Mouse (Mus musculus): ENCODE data around the gene Tcf7l2. TPM values are rescaled to one million over a fixed set of nuclear protein-coding genes. Genes with fewer than 3 reads are reported as not detected.

Tcf7l2 gene
- polyA plus RNA-seq, 1 experiment from 2014 or later, result 61.7 TPM

DNA sequence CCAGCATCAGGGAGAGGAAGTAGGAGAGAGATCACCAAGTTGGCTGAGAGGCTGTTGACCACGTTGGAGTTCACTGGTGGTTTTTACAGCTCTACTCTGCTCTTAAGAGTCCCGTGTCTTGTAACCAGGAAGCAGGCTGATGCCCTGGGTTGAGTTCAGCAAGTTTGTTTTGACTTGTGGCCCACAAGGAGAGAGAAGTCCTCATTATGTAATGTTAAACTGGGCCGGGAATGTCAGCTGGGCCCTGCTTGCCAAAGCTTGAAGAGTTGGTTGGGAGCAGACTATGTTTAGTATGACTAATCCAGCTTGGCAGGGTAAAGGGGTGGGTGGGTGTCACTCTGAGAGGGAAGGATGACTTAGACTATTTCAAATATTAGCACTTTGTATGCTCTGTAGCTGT, 134.9 kb downstream of the Tcf7l2 start:
- Histone ChIP-seq H3K4me3 (replicated peaks) (no peak overlapping the region), H3K4me2 (no peak overlapping the region), H3K27ac (0 out of 2 replicates have a peak overlapping the region, but pooled peaks have one; percentile 23), H3K9ac (no peak overlapping the region), H3K4me1 (peaks cover 10% of the 10 kb centered on the region), H3K27me3 (no peaks in the 10 kb centered on the region), H3K36me3 (no peaks in the 10 kb centered on the region), H3K9me3 (replicated peaks) (no peaks in the 10 kb centered on the region)
- ATAC-seq (replicated peaks; ENCODE audit: low FRiP score), result no peak
- WGBS, result 44% methylated on average over 3 of the region's 3 CpGs

DNA sequence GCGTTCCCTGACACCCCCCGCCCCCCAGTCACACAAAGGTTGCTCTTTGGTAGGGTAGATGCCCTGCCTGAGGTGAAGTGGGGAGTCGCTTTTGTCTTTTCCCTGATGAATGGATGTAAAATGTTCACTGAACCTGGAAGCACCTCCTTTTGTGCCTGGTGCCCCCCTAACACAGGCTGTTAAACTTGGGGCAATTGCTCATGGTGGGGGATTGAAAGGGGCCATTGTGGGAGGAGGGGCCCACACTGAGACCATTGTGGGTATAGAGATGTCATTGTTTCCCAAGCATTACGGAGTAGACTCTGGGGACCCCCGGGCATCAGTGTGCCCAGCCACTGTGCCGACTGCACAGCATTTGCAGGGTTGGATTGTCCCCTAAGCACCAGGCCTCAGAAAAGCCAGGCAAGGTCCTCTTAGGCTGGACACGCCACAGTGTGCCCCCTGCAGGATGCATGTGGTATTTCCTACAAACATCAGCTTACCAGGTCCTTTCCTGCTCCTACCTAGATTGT, 135.8 kb downstream of the Tcf7l2 start:
- 47% methylated on average over 7 of the region's 7 CpGs for WGBS
- no peak overlapping the region for H3K27ac ChIP-seq
- ATAC-seq (replicated peaks; ENCODE audit: low FRiP score), result 0 out of 2 replicates have a peak, but pooled peaks have one; percentile 43
- H3K9ac ChIP-seq, result no peak overlapping the region
- H3K36me3 ChIP-seq, result no peaks in the 10 kb centered on the region
- no peaks in the 10 kb centered on the region for H3K9me3 ChIP-seq (replicated peaks)
- no peak overlapping the region for H3K4me3 ChIP-seq (replicated peaks)
- peaks cover 5% of the 10 kb centered on the region for H3K4me1 ChIP-seq
- no peak overlapping the region for H3K4me2 ChIP-seq
- no peaks in the 10 kb centered on the region for H3K27me3 ChIP-seq

DNA sequence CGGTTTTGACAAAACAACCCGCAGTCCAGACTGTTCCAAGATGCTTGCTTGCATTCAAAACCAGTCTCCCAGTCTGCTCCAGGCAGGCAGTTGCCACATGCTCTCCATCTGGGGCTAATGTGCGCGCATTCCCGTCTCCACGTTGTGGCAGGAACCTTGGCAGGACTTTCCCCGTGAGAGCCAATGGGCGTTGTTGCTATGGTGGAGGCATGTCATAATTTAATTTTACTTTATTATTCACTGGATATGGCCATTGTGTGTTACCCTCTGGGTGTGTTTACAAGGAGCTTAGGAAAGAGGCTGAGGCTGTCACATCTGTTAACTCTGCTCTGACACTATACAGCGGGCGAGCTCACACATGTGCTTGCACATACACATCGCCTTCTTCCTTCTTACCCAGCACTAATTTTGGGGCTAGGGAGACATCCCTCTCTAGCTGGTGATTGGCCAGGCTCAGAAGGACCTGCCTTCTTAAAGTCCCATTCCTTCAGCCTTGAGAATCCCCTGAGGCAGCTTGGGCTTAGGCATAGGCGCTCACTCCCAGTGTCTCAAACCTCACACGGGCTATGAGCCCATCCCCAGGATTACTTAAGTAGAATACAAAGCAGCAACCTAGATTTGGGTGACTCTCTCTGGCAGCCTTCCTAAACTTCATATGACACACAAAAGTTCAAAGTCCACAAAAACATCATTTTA, 139.2 kb downstream of the Tcf7l2 start:
- no peaks in the 10 kb centered on the region for H3K27me3 ChIP-seq
- H3K36me3 ChIP-seq, result no peaks in the 10 kb centered on the region
- WGBS, result 76% methylated on average over 13 of the region's 13 CpGs
- peaks cover 5% of the 10 kb centered on the region for H3K4me1 ChIP-seq
- no peak overlapping the region for H3K4me3 ChIP-seq (replicated peaks)
- no peaks in the 10 kb centered on the region for H3K9me3 ChIP-seq (replicated peaks)
- H3K9ac ChIP-seq, result no peak overlapping the region
- no peak overlapping the region for H3K27ac ChIP-seq
- no peak overlapping the region for H3K4me2 ChIP-seq
- no peak for ATAC-seq (replicated peaks; ENCODE audit: low FRiP score)

DNA sequence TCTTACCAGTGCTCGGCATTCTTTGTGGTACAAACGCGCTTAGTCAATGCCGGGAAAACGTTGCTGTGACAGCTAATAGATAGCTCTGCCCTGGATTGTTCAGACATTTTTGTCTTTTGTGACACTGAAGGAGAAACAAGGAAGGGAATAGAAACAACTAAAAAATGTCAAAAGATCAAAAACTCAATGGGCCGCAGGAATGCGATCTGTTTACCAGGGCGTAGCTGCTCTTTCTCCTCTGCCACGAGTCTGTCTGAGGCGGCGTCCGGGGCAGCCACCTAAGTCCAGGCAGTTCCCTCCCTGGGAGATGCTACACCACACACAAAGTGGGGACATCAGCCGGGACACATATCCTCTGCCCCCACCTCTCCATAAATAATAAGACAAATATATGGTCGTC, 144.9 kb downstream of the Tcf7l2 start:
- H3K4me2 ChIP-seq, result no peak overlapping the region

DNA sequence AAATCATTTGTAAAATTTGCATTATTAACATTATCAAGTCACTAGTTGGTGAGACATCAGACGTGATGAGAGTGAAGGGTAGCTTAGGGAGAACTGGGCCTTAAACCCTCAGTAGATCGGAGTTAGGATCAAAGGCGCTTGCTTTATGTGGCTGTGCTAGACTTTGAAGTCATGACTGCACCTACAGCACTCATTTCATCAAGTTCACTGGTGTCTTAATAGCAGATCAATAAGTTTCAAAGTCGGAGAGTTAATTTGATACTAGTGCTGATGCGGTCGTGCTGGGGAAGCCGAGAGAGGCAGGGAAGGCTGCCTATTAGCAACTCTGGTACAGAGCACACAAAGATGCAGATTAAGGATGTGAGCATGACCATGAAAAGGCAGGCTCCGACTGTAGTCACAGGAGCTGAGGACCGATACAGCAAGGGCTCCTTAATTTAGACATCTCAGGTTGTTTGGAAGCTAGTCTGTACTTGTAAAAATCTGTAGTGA, 150.1 kb downstream of the Tcf7l2 start:
- H3K4me1 ChIP-seq, result peaks cover 18% of the 10 kb centered on the region
- H3K27me3 ChIP-seq, result 0 out of 2 replicates have a peak, but pooled peaks cover 8% of the 10 kb centered on the region
- no peak overlapping the region for H3K9ac ChIP-seq
- WGBS, result 74% methylated on average over 9 of the region's 9 CpGs
- no peak overlapping the region for H3K4me3 ChIP-seq (replicated peaks)
- H3K9me3 ChIP-seq (replicated peaks), result no peaks in the 10 kb centered on the region
- no peak overlapping the region for H3K4me2 ChIP-seq
- no peak overlapping the region for H3K27ac ChIP-seq
- no peak for ATAC-seq (replicated peaks; ENCODE audit: low FRiP score)
- peaks cover 6% of the 10 kb centered on the region; the same call in 1 of the 2 replicates for H3K36me3 ChIP-seq

More for the DNA sequence above, 144.9 kb downstream of the Tcf7l2 start:
- 75% methylated on average over 14 of the region's 14 CpGs for WGBS
- no peak overlapping the region for H3K9ac ChIP-seq
- H3K4me1 ChIP-seq, result 0 out of 2 replicates have a peak, but pooled peaks cover 2% of the 10 kb centered on the region
- no peak overlapping the region for H3K4me3 ChIP-seq (replicated peaks)
- no peak overlapping the region for H3K27ac ChIP-seq
- no peak for ATAC-seq (replicated peaks; ENCODE audit: low FRiP score)
- peaks cover 6% of the 10 kb centered on the region; the same call in 1 of the 2 replicates for H3K36me3 ChIP-seq
- no peaks in the 10 kb centered on the region for H3K9me3 ChIP-seq (replicated peaks)
- H3K27me3 ChIP-seq, result no peaks in the 10 kb centered on the region

DNA sequence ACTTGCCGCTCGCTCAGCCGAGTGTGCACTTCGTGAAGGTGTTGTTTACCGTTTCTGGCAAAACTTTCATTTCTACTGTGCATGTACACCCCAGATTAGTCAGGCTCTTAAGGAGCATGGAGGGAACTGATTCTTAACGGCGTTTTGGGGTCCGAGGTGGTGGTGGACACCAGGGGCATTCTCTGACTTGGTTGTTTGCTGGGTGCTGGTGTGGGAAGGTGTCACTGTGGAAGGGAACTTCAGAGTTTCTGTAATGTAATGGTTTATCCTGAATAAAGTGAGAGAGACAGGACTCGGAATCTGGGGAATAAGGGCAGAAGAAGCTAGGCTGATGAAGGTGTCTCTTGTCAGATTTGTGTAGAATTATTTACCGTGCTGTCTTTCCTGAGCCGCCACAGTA, 151.9 kb downstream of the Tcf7l2 start:
- Histone ChIP-seq H3K4me1 (peaks cover 29% of the 10 kb centered on the region), H3K4me2 (no peak overlapping the region), H3K27me3 (0 out of 2 replicates have a peak, but pooled peaks cover 8% of the 10 kb centered on the region), H3K27ac (no peak overlapping the region), H3K9ac (no peak overlapping the region), H3K36me3 (peaks cover 6% of the 10 kb centered on the region; the same call in 1 of the 2 replicates), H3K4me3 (replicated peaks) (no peak overlapping the region), H3K9me3 (replicated peaks) (no peaks in the 10 kb centered on the region)
- WGBS, result 86% methylated on average over 11 of the region's 11 CpGs
- ATAC-seq (replicated peaks; ENCODE audit: low FRiP score), result no peak

DNA sequence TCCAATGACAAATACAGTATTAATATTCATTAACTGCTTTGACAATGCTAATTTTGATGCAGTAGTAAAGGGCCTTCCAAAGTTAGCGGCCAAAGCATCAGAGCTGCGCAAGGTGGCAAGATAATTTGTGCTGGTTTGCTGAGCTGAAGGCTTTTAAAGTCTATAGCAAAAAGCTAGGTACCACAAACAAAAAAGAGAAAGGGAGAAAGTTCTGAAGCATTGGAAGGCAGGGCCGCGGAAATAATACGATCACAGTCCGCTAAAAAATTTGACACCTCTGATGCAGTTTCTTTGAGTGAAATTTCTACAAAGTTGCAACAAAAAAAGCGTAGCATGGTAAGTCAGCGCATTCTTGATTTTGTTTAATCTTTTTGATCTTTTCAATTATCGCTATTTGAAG, 152.8 kb downstream of the Tcf7l2 start:
- no peak overlapping the region for H3K27ac ChIP-seq
- H3K9ac ChIP-seq, result no peak overlapping the region
- H3K9me3 ChIP-seq (replicated peaks), result no peaks in the 10 kb centered on the region
- peaks cover 36% of the 10 kb centered on the region for H3K4me1 ChIP-seq
- no peak overlapping the region for H3K4me3 ChIP-seq (replicated peaks)
- WGBS, result 63% methylated on average over 9 of the region's 9 CpGs
- H3K4me2 ChIP-seq, result no peak overlapping the region
- no peaks in the 10 kb centered on the region for H3K36me3 ChIP-seq
- H3K27me3 ChIP-seq, result 0 out of 2 replicates have a peak, but pooled peaks cover 8% of the 10 kb centered on the region
- no peak for ATAC-seq (replicated peaks; ENCODE audit: low FRiP score)

DNA sequence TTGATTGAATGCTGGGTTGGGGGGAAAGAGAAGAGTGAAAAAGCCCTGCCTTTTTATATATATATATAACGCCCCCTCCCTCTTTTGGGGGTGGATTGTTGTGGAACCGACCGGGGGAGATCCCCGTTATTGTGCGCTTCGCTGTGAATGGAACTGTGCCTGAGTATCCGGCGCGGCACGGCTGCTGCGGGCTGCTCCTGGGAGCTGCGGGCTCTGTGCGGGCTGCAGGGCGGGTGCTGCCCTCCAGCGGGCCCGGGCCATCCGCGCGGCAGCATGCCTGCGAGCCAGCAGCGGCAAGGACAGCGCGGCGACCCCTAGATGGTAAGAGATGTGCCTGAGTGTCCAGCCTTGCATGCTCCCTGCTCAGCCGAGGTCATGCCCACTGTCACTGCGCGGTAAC, 153.7 kb downstream of the Tcf7l2 start:
- Histone ChIP-seq H3K27ac (no peak overlapping the region), H3K27me3 (0 out of 2 replicates have a peak, but pooled peaks cover 8% of the 10 kb centered on the region), H3K4me1 (peaks cover 43% of the 10 kb centered on the region), H3K4me3 (replicated peaks) (peak overlapping the region; percentile 34), H3K36me3 (no peaks in the 10 kb centered on the region), H3K9ac (peak overlapping the region; percentile 40), H3K4me2 (peak overlapping the region; percentile 63), H3K9me3 (replicated peaks) (no peaks in the 10 kb centered on the region)
- WGBS, result 1% methylated on average over 27 of the region's 27 CpGs
- ATAC-seq (replicated peaks; ENCODE audit: low FRiP score), result peak; percentile 22; the same call in 1 of the 2 replicates

DNA sequence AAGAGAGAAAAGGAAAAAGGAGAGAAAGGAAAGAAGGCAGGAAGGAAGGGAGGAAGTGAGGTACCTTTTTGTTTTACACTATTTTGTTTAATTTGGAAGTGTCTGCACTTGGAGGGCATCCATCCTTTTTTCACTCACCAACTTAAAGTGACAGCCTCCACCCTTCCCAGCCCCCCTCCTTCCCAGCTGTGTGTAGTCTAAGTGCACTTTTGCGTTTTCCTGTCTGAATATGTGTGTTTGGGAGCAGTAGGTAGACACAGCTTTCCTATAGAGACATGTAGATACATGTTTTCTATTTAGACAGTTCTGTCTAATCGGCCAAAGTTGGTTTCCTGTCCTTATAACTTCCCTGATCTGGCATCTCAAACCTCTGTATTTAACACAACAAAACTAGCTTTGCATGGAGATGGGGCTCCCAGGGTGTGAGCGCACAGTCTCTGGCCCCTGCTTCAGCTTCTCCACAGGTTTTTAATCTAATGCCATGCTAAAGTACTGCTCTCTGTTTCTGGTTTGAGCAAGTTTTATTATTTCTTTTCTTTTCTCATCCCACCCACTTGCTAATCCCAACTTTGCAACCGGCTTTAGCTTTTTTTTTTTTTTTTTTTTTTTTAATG, 154.3 kb downstream of the Tcf7l2 start:
- Histone ChIP-seq H3K36me3 (no peaks in the 10 kb centered on the region), H3K27me3 (0 out of 2 replicates have a peak, but pooled peaks cover 8% of the 10 kb centered on the region), H3K9ac (no peak overlapping the region), H3K9me3 (replicated peaks) (no peaks in the 10 kb centered on the region), H3K27ac (no peak overlapping the region), H3K4me1 (peaks cover 49% of the 10 kb centered on the region), H3K4me3 (replicated peaks) (peak overlapping the region; percentile 34), H3K4me2 (peak overlapping the region; percentile 63)
- ATAC-seq (replicated peaks; ENCODE audit: low FRiP score), result no peak
- 44% methylated on average over 4 of the region's 4 CpGs for WGBS

DNA sequence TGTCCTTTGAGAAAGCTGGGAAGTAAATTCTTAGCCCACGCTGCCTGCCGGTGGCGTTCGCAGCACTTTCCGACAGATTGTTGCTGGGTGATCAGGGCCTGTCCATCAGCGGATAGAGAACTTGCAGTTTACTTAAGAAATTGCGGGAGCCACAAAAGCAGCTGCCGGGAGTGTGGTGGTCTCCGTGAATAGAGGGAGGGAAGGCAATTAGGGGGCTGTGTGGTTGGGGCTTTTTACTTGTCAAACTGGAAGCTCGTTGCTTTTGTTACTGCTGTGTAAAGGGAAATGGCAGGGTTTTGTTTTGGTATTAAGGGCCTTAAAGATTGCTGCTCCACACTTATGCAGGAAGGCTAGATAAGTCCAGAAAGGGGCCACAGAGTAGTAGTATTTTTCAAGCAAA, 155.0 kb downstream of the Tcf7l2 start:
- Histone ChIP-seq H3K9ac (no peak overlapping the region), H3K9me3 (replicated peaks) (no peaks in the 10 kb centered on the region), H3K27ac (no peak overlapping the region), H3K4me2 (no peak overlapping the region), H3K4me1 (peaks cover 57% of the 10 kb centered on the region), H3K36me3 (no peaks in the 10 kb centered on the region), H3K4me3 (replicated peaks) (no peak overlapping the region), H3K27me3 (0 out of 2 replicates have a peak, but pooled peaks cover 8% of the 10 kb centered on the region)
- WGBS, result 46% methylated on average over 10 of the region's 10 CpGs
- no peak for ATAC-seq (replicated peaks; ENCODE audit: low FRiP score)

DNA sequence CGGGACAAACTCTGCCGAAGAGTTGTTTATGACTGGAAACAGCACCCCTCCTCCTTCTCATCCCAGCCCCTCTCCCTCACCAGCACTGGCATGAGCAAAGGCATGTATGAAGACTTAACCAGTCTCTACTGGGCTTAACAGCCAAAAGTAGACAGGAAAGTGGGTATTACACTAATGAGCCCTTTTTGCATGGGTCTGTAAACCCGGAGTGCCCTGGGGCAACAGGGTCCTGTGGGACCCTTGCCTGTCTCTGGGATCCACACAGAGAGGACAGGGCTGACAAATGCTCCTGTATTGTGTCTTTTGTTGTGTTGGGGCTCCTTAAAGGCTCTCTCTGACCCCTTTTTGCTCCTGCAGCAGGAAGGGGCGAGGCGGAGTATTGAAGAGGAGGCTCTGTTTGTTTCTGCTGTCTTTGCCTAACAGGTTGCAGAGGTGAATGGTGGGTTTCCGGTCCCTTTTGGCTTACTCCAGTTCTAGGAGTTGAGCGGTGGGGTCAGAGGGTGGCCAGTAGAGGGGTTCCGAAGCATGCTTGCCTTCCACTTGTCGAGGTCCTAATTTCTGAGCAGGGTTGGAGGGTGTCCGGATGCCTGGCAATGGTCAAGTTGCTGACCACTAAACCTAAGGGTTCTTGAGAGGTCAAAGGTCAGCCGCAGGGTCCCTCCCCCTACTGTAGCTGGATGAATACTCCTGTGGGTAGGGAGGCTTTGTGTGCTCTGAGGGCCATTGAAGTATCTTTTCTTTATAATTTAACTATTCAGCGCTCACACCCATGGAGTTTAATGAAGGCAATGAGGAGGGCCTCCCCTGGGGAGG, 161.2 kb downstream of the Tcf7l2 start:
- no peak overlapping the region for H3K4me3 ChIP-seq (replicated peaks)
- H3K27me3 ChIP-seq, result no peaks in the 10 kb centered on the region
- no peaks in the 10 kb centered on the region for H3K9me3 ChIP-seq (replicated peaks)
- no peaks in the 10 kb centered on the region for H3K36me3 ChIP-seq
- H3K27ac ChIP-seq, result no peak overlapping the region
- WGBS, result 84% methylated on average over 12 of the region's 12 CpGs
- ATAC-seq (replicated peaks; ENCODE audit: low FRiP score), result no peak
- no peak overlapping the region for H3K4me2 ChIP-seq
- H3K4me1 ChIP-seq, result peaks cover 42% of the 10 kb centered on the region
- no peak overlapping the region for H3K9ac ChIP-seq

All from kidney, embryonic 15.5 days (tissue).